Mouse (Mus musculus): ENCODE data around the gene Ptprk.

- TF ChIP-seq GATA1 (IDR thresholded peaks at IDR 0.05; ENCODE audit: borderline replicate concordance, low read length) (no peak), FLI1 (IDR thresholded peaks at IDR 0.05; ENCODE audit: low read length) (no peak)
Measured at GRCm38 (mm10) chr10:28463706-28464105, 389.1 kb downstream of the Ptprk start.

All from megakaryocyte, embryonic 14.5 days (primary cell).